Mouse (Mus musculus): Measurements from ENCODE around the gene Esf1. TPM values are rescaled to one million over a fixed set of nuclear protein-coding genes. Genes with fewer than 3 reads are reported as not detected.
"Not testable (repeated sequence)": the region's sequence is repeated elsewhere in the genome, so short reads cannot be mapped to it uniquely, and the experiment has no call there.

The Esf1 gene
- polyA plus RNA-seq, 1 experiment from 2014 or later, result 32.6 TPM

DNA sequence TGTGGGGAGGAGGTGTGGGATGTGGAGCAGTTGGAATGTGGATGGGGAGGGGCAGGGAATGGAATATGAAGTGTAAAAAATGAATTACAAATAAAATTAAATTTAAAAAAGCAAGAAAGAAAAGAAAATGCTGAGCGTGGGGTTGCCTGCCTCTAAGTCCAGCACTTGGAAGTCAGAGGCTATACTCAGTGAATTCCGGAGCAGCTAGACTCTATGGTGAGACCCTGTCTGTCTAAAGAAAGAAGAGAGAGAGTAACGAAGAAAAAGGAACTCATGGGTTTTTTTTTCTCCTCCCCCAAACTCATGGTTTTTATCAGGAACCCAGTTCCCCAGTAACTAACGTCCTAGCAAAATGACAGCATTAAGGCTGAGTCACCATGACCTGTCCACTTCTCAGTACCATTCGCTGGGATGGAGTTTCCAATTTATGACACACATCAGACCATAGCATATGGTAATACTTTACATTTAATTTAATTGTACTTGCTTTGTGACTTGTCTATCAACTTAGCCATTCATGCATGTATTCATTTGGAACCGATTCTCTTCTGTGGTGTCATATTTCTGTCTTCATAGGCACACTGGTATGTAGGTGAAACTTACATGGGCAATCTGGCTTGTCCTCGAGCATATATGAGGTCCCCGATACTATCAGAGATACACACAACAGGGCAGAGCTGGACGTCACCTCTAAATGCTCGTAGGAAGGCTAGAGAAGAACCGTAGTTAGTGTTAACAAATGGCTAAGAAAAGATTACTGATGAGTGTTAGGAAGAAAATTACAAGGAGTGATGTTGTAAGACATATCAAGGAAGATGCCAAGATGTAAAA lies 89.4 kb downstream of the Esf1 start:
- Histone ChIP-seq H3K27ac (no peak overlapping the region), H3K36me3 (replicated peaks) (no peaks in the 10 kb centered on the region), H3K27me3 (ENCODE audit: poor library complexity, severe bottlenecking) (no peaks in the 10 kb centered on the region), H3K4me3 (no peak overlapping the region), H3K9me3 (no peaks in the 10 kb centered on the region), H3K4me1 (peaks cover 17% of the 10 kb centered on the region)
- no peak for DNase-seq (ENCODE audit: extremely low spot score, low spot score)
- WGBS, result 89% methylated on average over 11 of the region's 11 CpGs

DNA sequence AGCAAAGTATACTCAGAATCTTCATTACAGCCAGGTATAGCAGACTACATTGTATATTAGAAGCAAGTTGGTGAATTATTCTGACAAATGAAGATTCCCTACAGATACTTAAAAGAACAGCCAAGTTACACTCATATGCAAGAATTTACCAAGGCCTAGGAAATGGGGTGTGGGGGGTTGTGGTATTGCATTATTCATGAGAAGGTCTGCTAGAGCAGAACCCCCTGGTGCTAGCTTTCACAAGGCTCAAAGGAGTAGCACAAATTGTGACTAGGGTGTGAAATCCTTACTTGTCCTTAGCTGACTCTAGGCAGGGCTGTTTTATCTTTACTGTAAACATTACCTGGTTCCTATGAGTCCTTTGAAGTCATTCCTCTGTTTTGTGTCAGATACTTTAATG lies 91.1 kb downstream of the Esf1 start:
- H3K36me3 ChIP-seq (replicated peaks); H3K4me3 ChIP-seq; DNase-seq (ENCODE audit: extremely low spot score, low spot score); H3K9me3 ChIP-seq; H3K27me3 ChIP-seq (ENCODE audit: poor library complexity, severe bottlenecking); H3K27ac ChIP-seq: not testable (repeated sequence)
- H3K4me1 ChIP-seq, result peaks cover 17% of the 10 kb centered on the region

DNA sequence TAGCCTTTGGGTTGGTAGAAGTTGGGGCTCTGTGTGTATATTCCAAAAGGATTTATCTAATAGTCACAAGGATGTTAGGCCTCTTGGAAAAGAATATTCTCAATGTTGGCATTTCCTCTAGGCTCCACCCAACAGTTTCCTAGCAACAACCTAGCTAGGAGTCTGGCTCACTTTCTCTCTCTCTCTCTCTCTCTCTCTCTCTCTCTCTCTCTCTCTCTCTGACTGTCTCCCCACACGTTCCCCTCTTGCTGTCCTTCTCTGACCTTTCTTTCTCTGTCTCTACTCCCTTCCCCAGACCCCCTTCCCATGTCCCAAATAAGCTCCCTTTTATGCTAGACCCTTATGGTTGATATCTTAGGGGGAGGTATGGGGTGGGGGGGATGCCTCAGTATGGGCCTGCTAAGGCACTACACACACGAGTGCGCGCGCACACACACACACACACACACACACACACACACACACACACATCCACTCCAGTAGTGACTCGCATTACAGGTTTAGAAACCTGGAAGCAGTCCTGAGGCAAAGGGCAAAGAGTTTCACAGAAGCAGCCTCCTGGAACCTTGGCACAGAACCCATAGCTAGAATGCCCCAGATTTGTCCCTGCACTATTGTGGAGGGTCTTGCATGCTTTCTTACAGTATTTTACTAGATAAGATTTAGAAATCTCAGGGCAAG lies 91.6 kb downstream of the Esf1 start:
- H3K4me1 ChIP-seq, result peaks cover 17% of the 10 kb centered on the region
- no peak overlapping the region for H3K4me3 ChIP-seq
- H3K27me3 ChIP-seq (ENCODE audit: poor library complexity, severe bottlenecking), result no peaks in the 10 kb centered on the region
- H3K27ac ChIP-seq, result no peak overlapping the region
- no peak for DNase-seq (ENCODE audit: extremely low spot score, low spot score)
- WGBS, result 59% methylated on average over 6 of the region's 6 CpGs
- H3K9me3 ChIP-seq, result no peaks in the 10 kb centered on the region
- no peaks in the 10 kb centered on the region for H3K36me3 ChIP-seq (replicated peaks)

DNA sequence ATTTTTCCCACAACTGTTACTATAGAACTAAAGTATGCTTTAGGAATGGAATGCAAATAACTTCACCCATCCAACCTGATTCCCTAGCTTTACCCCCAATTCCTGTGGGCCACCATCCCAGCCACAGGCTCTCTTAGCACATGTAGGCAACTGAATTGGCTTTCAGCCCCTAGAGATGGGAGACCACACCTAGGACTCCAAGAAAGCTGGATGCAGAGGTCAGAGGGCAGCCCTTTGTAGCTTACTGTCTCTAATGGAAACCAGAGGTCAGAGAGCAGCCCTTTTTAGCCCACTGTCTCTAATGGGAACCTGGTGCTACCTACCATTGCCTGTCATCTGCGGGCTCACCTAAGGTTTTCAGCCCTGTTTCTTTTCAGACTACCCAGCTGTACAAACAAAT lies 92.9 kb downstream of the Esf1 start:
- no peaks in the 10 kb centered on the region for H3K9me3 ChIP-seq
- H3K27me3 ChIP-seq (ENCODE audit: poor library complexity, severe bottlenecking), result no peaks in the 10 kb centered on the region
- H3K36me3 ChIP-seq (replicated peaks), result no peaks in the 10 kb centered on the region
- 36% methylated on average over 1 of the region's 1 CpGs for WGBS
- no peak for DNase-seq (ENCODE audit: extremely low spot score, low spot score)
- H3K27ac ChIP-seq, result no peak overlapping the region
- peaks cover 17% of the 10 kb centered on the region for H3K4me1 ChIP-seq
- H3K4me3 ChIP-seq, result no peak overlapping the region

DNA sequence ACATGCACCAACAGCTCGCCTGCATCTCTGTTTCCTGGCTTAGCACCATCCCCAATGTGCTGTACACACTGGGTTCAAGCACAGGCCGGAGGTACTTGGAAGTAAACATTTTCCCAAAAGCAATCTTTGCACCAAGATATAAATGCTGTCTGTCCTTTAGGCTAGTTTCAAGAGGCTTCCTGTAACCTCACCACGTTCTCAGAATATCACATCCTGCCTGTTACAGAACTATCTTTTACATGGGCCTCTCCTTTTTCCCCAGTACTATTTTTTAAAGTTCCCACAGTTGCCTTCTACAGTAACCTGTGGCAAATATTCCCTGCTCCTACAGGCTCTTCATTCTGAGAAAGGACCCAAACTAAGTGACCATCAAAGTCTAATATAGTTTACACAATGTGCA lies 95.2 kb downstream of the Esf1 start:
- Histone ChIP-seq H3K9me3 (no peaks in the 10 kb centered on the region), H3K27me3 (ENCODE audit: poor library complexity, severe bottlenecking) (no peaks in the 10 kb centered on the region), H3K36me3 (replicated peaks) (no peaks in the 10 kb centered on the region), H3K4me3 (no peak overlapping the region), H3K4me1 (peaks cover 17% of the 10 kb centered on the region), H3K27ac (no peak overlapping the region)
- no peak for DNase-seq (ENCODE audit: extremely low spot score, low spot score)
- WGBS, result 87% methylated on average over 3 of the region's 3 CpGs

Other genes with a start within 250 kb of the Esf1 start
- 22.4 and 22.5 TPM in 2 replicates for gene Tasp1, start 103.8 kb downstream of the Esf1 start, polyA plus RNA-seq (2016; fragmentation: Nextera tagmentation; extraction: Ambion mirVana)
- not detected in 2 replicates for gene Gm17374, start 18.5 kb downstream of the Esf1 start, polyA plus RNA-seq (2016; fragmentation: Nextera tagmentation; extraction: Ambion mirVana)
- 24.4 and 29.6 TPM in 2 replicates for gene Ndufaf5, start 85 bp upstream of the Esf1 start, polyA plus RNA-seq (2016; fragmentation: Nextera tagmentation; extraction: Ambion mirVana)
- not detected in 2 replicates for gene Sel1l2, start 219.1 kb upstream of the Esf1 start, polyA plus RNA-seq (2016; fragmentation: Nextera tagmentation; extraction: Ambion mirVana)
- gene Macrod2, start 224.7 kb upstream of the Esf1 start, polyA plus RNA-seq (2016; fragmentation: Nextera tagmentation; extraction: Ambion mirVana), result 33.5 and 34.2 TPM in 2 replicates